ENCODE assay signal across 11 mouse cellular contexts in the genomic region with DNA sequence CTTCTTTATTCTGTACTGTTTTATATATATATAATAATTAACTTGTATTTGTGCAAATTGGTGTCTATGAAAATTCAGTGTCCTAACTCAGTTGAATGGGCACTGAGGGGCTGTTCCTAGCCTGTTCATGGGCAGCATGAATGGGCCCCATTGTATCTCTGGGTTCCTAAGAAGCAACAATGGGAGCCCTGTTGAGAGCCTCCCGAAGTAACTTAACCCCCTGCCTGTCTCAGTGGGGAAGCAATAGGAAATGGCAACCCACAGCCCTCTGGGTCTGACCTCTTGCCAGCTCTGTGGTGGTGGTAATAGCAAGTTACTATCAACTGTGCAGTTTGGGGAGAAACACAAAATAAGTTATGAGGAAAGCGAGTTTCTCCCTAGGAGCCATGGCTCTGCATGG. TPM values are rescaled to one million over a fixed set of nuclear protein-coding genes. Genes with fewer than 3 reads are reported as not detected.
DNase-seq lines count a peak whose midpoint lies in the region; ATAC-seq lines count a peak whose summit lies in the region.
"Had no signal": no experiment of that assay in that cellular context is flagged by ENCODE, and none has a peak within 500 bp of the region (broad histone marks: within the 10 kb centered on the region; RNA-seq: fewer than 3 reads in every experiment).

No protein-coding gene starts in this region.

- peak; percentile 71; the same call in 1 of the 2 replicates for ATAC-seq in neural tube, embryonic 11.5 days (ENCODE audit: insufficient read depth, low FRiP score, low TSS enrichment)
- ATAC-seq in forebrain, embryonic 12.5 days (ENCODE audit: low FRiP score) = peak; percentile 65
- ATAC-seq in limb, embryonic 12.5 days (ENCODE audit: insufficient number of reproducible peaks, insufficient read depth, low FRiP score, low TSS enrichment, low read depth) = no peak
- ATAC-seq: lung, postnatal 0 days had no signal

- DNase-seq in neural tube, embryonic 11.5 days (ENCODE audit: low spot score) = peak; percentile 63
- DNase-seq in neural tube, embryonic 10.5 days (ENCODE audit: extremely low spot score, low spot score) = no peak
- peak; percentile 54 for DNase-seq in retina, embryonic 14.5 days (ENCODE audit: low spot score)
- DNase-seq in gastrocnemius, postnatal 4 days (ENCODE audit: low spot score in 2 of 2) = no peak
- no peak for DNase-seq in gastrocnemius, postnatal 36 days
- DNase-seq in heart, adult 11 months = no peak
- DNase-seq: heart, postnatal 14 days had no signal

- WGBS in neural tube, embryonic 11.5 days = 26% methylated on average over 2 of the region's 2 CpGs
- WGBS in forebrain, embryonic 12.5 days = 4% methylated on average over 2 of the region's 2 CpGs
- 34% methylated on average over 2 of the region's 2 CpGs for WGBS in limb, embryonic 12.5 days

- H3K4me2 ChIP-seq in neural tube, embryonic 11.5 days (ENCODE audit: low read depth) = no peak overlapping the region
- peak overlapping the region; percentile 17; the same call in 1 of the 2 replicates for H3K4me2 ChIP-seq in forebrain, embryonic 12.5 days
- no peak overlapping the region for H3K4me2 ChIP-seq in limb, embryonic 12.5 days

- no peak overlapping the region for H3K9ac ChIP-seq in neural tube, embryonic 11.5 days (ENCODE audit: low read length)
- H3K9ac ChIP-seq in forebrain, embryonic 12.5 days = no peak overlapping the region
- H3K9ac ChIP-seq in limb, embryonic 12.5 days (replicated peaks) = no peak overlapping the region

- H3K9me3 ChIP-seq in neural tube, embryonic 11.5 days (ENCODE audit: control insufficient read depth, low read length) = no peaks in the 10 kb centered on the region
- H3K9me3 ChIP-seq in forebrain, embryonic 12.5 days = no peaks in the 10 kb centered on the region
- H3K9me3 ChIP-seq in limb, embryonic 12.5 days = no peaks in the 10 kb centered on the region

- peak overlapping the region; percentile 5; the same call in 1 of the 2 replicates for H3K27ac ChIP-seq in neural tube, embryonic 11.5 days (ENCODE audit: low read depth, low read length)
- H3K27ac ChIP-seq in forebrain, embryonic 12.5 days = peak overlapping the region; percentile 65
- H3K27ac ChIP-seq in limb, embryonic 12.5 days = peak overlapping the region; percentile 74

- peaks cover 12% of the 10 kb centered on the region for H3K36me3 ChIP-seq in neural tube, embryonic 11.5 days (ENCODE audit: control insufficient read depth, insufficient read depth, low read length)
- H3K36me3 ChIP-seq in forebrain, embryonic 12.5 days (replicated peaks) = peaks cover 72% of the 10 kb centered on the region
- peaks cover 88% of the 10 kb centered on the region for H3K36me3 ChIP-seq in limb, embryonic 12.5 days

- H3K27me3 ChIP-seq in neural tube, embryonic 11.5 days (ENCODE audit: control insufficient read depth, insufficient read depth, low read length) = no peaks in the 10 kb centered on the region
- no peaks in the 10 kb centered on the region; the same call in 1 of the 2 replicates for H3K27me3 ChIP-seq in forebrain, embryonic 12.5 days
- no peaks in the 10 kb centered on the region for H3K27me3 ChIP-seq in limb, embryonic 12.5 days

- 0 out of 2 replicates have a peak, but pooled peaks cover 2% of the 10 kb centered on the region for H3K4me1 ChIP-seq in neural tube, embryonic 11.5 days (ENCODE audit: control insufficient read depth, insufficient read depth, low read length)
- H3K4me1 ChIP-seq in forebrain, embryonic 12.5 days = peaks cover 19% of the 10 kb centered on the region
- H3K4me1 ChIP-seq in limb, embryonic 12.5 days (replicated peaks) = no peaks in the 10 kb centered on the region

- intact Hi-C loops in gastrocnemius, postnatal 36 days (cut with DNase I) = no loop called here

- no peak overlapping the region for H3K4me3 ChIP-seq in neural tube, embryonic 11.5 days (ENCODE audit: low read depth, low read length)
- H3K4me3 ChIP-seq in forebrain, embryonic 12.5 days (replicated peaks) = no peak overlapping the region
- H3K4me3 ChIP-seq in limb, embryonic 12.5 days (replicated peaks) = no peak overlapping the region

RNA-seq across cellular contexts. Expression of a gene that starts 11.6 kb away (rescaled TPM):
- 49.4 and 59.3 TPM in 2 replicates for polyA plus RNA-seq in neural tube, embryonic 11.5 days (2014; fragmentation: Nextera tagmentation; extraction: Ambion mirVana)
- polyA plus RNA-seq in forebrain, embryonic 12.5 days (2016; fragmentation: Nextera tagmentation; extraction: Ambion mirVana) = 48.9 and 53.6 TPM in 2 replicates
- polyA plus RNA-seq in limb, embryonic 12.5 days (2016; fragmentation: Nextera tagmentation; extraction: Ambion mirVana) = 58.1 and 62.3 TPM in 2 replicates
- total RNA-seq in gastrocnemius, postnatal 4 days (2021) = 10 to 100 TPM; 25.0 to 27.6 TPM
- total RNA-seq in gastrocnemius, postnatal 36 days (2021) = 10 to 100 TPM; 10.7 to 14.2 TPM

RNA-seq across cellular contexts. Expression of a gene that starts 11.6 kb away (rescaled TPM):
- 14.6 and 14.9 TPM in 2 replicates for polyA plus RNA-seq in neural tube, embryonic 11.5 days (2014; fragmentation: Nextera tagmentation; extraction: Ambion mirVana)
- 14.3 and 14.7 TPM in 2 replicates for polyA plus RNA-seq in forebrain, embryonic 12.5 days (2016; fragmentation: Nextera tagmentation; extraction: Ambion mirVana)
- polyA plus RNA-seq in limb, embryonic 12.5 days (2016; fragmentation: Nextera tagmentation; extraction: Ambion mirVana) = 10.9 and 11.0 TPM in 2 replicates
- total RNA-seq in gastrocnemius, postnatal 4 days (2021) = 10 to 100 TPM; 12.9 to 13.0 TPM
- 10 to 100 TPM; 28.7 to 31.5 TPM for total RNA-seq in gastrocnemius, postnatal 36 days (2021)

RNA-seq across cellular contexts. Expression of a gene that starts 19.4 kb away (rescaled TPM):
- polyA plus RNA-seq in neural tube, embryonic 11.5 days (2014; fragmentation: Nextera tagmentation; extraction: Ambion mirVana) = not detected in 2 replicates
- 0.55 and 0.69 TPM in 2 replicates for polyA plus RNA-seq in forebrain, embryonic 12.5 days (2016; fragmentation: Nextera tagmentation; extraction: Ambion mirVana)
- polyA plus RNA-seq in limb, embryonic 12.5 days (2016; fragmentation: Nextera tagmentation; extraction: Ambion mirVana) = 0.36 and 0.50 TPM in 2 replicates
- total RNA-seq in gastrocnemius, postnatal 4 days (2021) = not detected
- total RNA-seq in gastrocnemius, postnatal 36 days (2021) = not detected
- total RNA-seq: heart, postnatal 14 days; neutrophil, adult 5-6 weeks had no signal
- polyA plus RNA-seq: lung, postnatal 0 days had no signal

RNA-seq across cellular contexts. Expression of a gene that starts 21.4 kb away (rescaled TPM):
- polyA plus RNA-seq in neural tube, embryonic 11.5 days (2014; fragmentation: Nextera tagmentation; extraction: Ambion mirVana) = 54.9 and 67.7 TPM in 2 replicates
- polyA plus RNA-seq in forebrain, embryonic 12.5 days (2016; fragmentation: Nextera tagmentation; extraction: Ambion mirVana) = 83.9 and 84.8 TPM in 2 replicates
- 92.3 and 94.8 TPM in 2 replicates for polyA plus RNA-seq in limb, embryonic 12.5 days (2016; fragmentation: Nextera tagmentation; extraction: Ambion mirVana)
- 100 to 1,000 TPM in 1 of 2 experiments, 10 to 100 TPM in 1; 93.5 to 100 TPM for total RNA-seq in gastrocnemius, postnatal 4 days (2021)
- 10 to 100 TPM; 22.7 to 24.4 TPM for total RNA-seq in gastrocnemius, postnatal 36 days (2021)

RNA-seq across cellular contexts. Expression of a gene that starts 41.8 kb away (rescaled TPM):
- polyA plus RNA-seq in neural tube, embryonic 11.5 days (2014; fragmentation: Nextera tagmentation; extraction: Ambion mirVana) = not detected in 2 replicates
- not detected in 2 replicates for polyA plus RNA-seq in forebrain, embryonic 12.5 days (2016; fragmentation: Nextera tagmentation; extraction: Ambion mirVana)
- not detected in 2 replicates for polyA plus RNA-seq in limb, embryonic 12.5 days (2016; fragmentation: Nextera tagmentation; extraction: Ambion mirVana)
- 10 to 100 TPM; 11.0 to 13.5 TPM for total RNA-seq in gastrocnemius, postnatal 4 days (2021)
- 10 to 100 TPM; 15.3 to 18.7 TPM for total RNA-seq in gastrocnemius, postnatal 36 days (2021)
- total RNA-seq: neutrophil, adult 5-6 weeks had no signal

Comparison
In these comparisons a context has a peak if more than half of its experiments do, and no peak if none do; other contexts are left out.
1. DNase-seq: peak in neural tube, embryonic 11.5 days (single experiment) and retina, embryonic 14.5 days (single experiment); none in neural tube, embryonic 10.5 days (single experiment), gastrocnemius, postnatal 4 days (0 of 2), gastrocnemius, postnatal 36 days (0 of 2) and heart, adult 11 months (single experiment).
2. H3K27ac ChIP-seq: peak in every context shown above with its lines; median percentile 74 in limb, embryonic 12.5 days; 65 in forebrain, embryonic 12.5 days; 5 in neural tube, embryonic 11.5 days.